Mouse (Mus musculus): ENCODE data around the gene Zrsr2.

DNA sequence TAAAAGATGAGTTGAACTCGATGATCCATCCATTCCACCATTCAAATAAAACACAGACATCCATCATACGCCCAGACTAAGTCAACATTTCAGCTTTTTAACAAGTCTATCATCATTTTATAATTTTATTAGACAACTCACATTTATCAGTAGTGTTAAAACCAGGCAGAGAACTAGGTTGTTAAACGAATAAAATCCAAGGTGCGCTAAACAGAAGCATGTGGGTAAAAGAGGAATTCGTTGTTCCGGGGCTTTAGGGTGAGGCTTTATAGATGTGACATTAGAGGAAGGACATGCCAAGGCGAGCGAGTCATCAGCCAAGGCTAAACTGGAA, 50.5 kb downstream of the Zrsr2 start:
- TF ChIP-seq CTCF (conservative IDR thresholded peaks at IDR 0.05 in 1 of 2, IDR thresholded peaks at IDR 0.05 in 1 of 2; ENCODE audit: low read depth in 2 of 2, low read length in 2 of 2) (no peak), USF1 (IDR thresholded peaks at IDR 0.05; ENCODE audit: low read depth, low read length) (no peak), MEF2A (IDR thresholded peaks at IDR 0.05; ENCODE audit: borderline replicate concordance, low read depth, low read length) (no peak), POLR2A (IDR thresholded peaks at IDR 0.05; ENCODE audit: low read depth, low read length) (no peak), POLR2AphosphoS2 (IDR thresholded peaks at IDR 0.05; ENCODE audit: low read depth, low read length) (no peak), RCOR1 (conservative IDR thresholded peaks at IDR 0.05; ENCODE audit: low read depth, low read length) (no peak), JUND (conservative IDR thresholded peaks at IDR 0.05; ENCODE audit: low read depth, low read length) (no peak), SMC3 (IDR thresholded peaks at IDR 0.05; ENCODE audit: low read depth, low read length) (no peak)
